Mouse (Mus musculus): ENCODE data around the gene Pmepa1.

- no peak for TF ChIP-seq GATA1 (IDR thresholded peaks at IDR 0.05; ENCODE audit: low read length)
- no peak for TF ChIP-seq TAL1 (IDR thresholded peaks at IDR 0.05; ENCODE audit: low read length)
These were observed 761 bp downstream of the Pmepa1 start for GRCm38 (mm10) chr2:173275343-173276201.

All from erythroblast, embryonic 14.5 days (primary cell).